Mouse (Mus musculus): ENCODE measurements around the gene Ntf3.

The Ntf3 gene

DNA sequence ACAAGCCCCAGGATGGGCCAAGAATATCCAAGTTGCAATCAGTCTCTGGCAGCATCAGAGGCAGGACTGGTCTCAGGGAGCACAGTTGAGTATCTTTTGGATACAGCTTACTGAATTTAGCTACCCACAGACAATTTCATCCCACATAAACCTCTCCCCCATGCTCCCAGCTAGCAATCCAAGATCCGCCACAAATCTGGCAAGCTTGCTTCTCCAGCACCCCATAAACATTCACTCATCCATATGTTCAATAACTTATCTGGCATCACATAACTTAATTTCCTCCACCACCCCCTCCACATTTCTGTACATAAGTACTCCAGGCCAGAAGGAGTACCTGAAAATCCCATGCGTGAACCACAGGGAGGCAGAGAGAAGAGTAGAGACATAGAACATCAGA lies 10.8 kb downstream of the Ntf3 start:
- no peak for DNase-seq

DNA sequence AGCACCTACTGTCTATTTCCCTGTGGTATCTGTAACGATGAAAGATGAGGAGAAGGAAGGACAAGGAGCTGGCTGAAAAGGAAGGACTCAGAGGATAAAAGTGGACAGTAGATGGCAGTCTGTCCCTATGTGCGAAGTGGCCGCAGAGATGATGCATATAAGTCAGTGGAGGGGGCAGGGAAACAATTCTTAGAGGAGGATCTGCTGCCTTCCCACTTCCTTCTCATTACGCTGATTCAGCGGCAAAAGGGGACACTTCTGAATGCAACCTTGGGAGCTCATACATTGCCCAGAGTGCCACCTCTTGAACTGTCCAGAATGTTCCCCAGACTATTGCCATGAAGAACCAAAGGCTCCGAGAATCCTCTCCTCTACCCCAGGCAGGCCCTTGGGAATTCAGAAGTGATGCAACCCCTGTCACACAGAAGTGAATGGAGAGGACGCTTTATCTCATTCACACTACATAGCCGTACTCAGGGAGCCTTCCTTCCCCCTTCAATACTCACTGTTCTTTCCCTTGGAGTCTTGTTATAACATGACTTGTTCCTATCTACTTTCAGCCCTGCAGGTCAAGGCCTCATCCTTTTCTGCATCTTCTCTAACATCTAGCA lies 12.2 kb downstream of the Ntf3 start:
- DNase-seq: no peak

DNA sequence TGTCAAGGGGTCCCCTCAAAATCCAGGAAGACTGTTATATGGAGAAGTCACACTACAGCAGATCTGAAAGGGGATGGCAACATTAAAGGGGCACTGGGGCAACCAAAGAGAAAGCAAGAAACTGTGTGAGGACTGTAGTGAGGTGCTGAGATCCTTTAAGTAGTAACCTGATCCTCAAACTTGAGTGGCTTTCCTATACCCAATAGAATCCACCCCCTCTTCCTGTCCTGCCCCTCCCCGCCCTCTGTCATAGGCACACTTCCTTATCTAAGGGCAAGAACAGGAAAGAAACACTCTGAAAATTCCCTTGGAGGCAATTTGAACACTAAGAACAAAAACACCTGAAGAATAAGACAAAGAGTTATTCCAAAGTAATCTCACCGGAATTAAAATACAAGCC lies 13.6 kb downstream of the Ntf3 start:
- no peak for DNase-seq

DNA sequence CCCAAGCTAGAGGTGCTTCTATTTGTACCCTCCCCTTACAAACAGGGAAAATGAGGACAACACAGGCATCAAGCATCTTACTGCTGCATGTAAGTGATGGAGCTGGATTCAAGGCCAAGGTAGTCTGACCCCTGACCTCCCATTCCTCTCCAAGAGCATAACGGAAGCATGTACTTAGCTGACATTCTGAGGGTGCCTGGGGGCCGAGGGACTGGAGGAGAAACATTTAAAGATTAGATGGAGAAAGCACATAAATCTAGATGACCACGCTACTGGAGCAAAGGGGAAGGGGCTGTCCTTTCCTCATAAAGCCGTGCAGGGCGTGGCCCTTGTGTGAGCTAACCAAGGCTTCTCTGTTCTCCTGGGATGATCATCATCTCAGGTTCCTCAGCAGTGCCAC lies 23.1 kb downstream of the Ntf3 start:
- DNase-seq: no peak

DNA sequence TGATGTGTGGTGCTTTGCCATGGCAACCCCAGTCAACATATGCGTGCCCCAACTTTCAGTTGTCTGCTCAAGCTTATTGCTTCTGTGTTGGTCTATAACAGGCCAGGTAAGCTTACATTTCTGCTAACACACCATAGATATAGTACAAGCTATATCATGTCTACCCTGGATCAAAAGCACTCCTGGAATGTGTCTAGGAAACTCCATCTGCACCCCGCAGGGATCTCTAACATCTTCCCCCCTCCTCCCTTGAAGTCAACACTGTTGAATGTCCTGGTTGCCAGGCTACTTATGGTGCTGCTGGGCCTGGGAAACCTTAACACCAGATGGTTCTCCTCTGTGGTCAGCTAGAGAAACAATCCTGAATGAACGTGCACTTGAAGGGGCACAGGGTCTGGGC lies 24.0 kb downstream of the Ntf3 start:
- no peak for DNase-seq

DNA sequence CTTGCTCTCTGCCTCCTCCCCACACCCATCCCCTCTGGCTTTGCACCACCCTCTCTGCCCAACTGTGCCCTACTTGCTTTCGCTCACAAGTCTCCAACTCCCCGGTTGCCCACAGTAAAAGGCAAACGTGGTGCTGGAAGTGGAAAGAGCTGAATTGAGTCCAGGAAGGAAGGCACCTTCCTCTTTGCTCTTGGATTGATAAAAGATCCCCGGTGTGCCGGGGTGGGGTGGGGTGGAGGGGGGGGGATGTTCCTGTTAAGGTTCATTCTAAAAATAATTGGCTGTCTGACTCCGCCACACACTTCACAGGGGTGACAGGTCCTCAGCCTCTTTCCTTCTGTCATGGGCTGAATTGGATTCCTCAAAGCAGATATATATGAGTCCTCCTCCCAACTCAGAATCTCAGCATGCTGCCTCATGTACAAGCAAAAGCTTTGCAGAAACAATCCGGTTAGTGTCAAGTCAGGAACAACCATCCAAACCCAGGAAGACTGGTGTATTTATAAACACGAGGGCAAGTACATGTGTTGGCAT lies 24.6 kb downstream of the Ntf3 start:
- no peak for DNase-seq

DNA sequence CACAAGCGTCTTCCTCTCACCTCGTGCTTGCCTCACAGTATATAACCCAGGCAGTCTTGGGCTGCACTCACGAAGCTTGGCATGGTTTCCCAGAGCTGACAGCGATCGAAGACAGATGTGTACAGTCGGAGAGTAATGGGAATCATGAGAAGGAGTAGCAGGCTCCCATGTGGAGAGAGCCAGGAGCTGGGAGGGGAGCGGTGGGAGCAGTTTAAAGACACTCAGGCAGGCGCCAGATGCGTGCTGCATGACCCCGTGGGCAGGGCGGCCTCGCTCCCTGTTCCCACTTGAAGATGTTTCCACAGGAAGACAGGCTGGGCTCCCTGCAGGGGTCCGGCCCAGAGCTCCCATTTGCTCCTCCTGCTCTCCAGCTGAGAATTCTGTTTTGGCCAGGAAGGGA lies 25.2 kb downstream of the Ntf3 start:
- DNase-seq: no peak

DNA sequence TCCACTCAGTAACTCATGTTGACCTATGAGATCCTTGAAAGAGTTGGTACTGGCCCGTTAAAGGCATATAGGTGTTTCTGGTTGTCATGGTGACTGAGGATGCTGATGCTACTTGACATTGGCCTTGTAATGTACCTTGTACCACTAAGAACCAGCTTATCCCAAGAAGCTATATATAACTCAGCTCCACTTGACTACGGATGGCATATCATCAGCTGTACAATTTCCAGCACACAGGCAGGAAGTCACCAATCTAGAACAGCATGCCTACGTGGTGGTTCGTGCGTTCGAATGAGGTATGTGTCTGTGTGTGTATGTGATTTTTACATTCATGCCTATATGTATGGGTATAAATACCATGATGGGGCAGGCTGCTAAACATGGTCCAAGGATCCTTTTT lies 25.7 kb downstream of the Ntf3 start:
- no peak for DNase-seq

DNA sequence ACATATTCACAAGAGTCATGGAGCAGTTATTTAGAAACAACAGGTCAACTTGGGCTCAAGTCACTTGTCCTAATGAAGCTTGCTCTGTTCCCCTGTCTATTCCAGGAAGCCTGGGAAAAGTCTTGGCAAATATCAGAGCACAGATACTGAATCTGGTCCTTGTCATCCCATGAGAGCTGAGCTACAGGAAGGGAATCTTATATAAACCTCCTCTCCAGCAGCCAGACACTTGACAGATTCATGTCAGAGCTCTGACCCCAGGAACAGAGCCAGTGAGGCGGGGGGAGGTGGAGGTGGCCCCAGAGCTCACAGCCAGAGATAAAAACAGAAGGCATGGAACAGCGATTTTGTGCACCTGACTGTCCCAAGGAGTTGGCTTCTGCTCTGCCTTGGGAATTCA lies 26.3 kb downstream of the Ntf3 start:
- DNase-seq: no peak

DNA sequence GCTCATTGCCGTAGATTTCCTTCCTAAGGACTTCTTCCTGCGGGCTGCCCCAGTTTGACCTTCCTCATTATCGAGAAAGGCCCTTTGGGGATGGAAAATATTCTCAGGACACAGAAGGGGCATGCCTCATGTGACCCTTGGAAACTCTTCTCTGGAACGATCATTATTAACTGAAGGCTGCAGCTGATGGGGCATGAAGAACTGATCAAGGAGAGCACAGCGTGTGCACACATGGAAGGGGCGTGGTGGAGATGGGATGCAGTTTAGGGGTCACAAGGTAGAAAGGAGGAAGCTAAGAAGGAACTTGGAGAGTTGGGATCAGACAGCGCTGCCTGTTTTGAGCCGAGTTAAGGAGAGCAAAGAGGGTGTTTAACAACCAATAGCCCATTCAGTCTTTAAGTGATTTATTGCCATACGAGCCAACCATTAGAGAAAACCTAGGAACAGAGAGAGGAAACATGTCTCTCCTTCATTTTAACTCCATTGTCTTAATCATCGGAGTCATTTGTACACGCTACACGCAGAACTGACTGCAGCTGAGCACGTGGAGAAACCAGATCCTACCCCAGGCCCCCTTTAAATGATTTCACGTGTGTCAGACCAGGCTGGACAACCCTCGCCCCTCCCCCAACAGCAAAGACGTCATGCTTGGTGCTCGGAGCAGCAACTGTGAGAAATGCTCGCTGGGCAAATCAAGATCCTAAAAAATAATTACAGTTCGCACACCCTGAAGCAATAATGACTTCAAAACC lies 32.4 kb downstream of the Ntf3 start:
- no peak for DNase-seq

DNA sequence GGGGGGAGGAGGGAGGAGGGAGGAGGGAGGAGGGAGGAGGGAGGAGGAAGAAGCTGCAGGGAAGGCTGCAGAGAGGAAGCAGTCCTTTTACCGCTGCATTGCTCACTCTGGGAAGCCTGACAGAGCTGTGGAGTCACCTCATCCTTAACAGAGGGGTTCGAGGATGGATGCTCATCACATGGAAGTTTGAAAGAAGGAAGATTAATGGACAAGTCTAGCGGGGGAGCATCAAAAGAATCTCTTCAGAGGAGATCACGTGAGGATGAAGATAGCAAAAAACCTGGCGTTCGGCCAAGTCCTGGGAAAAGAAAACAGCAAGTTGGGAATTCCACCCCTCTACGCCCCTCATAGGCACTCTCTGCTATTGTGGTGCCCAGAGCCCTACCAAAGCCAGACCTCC lies 38.5 kb downstream of the Ntf3 start:
- no peak for DNase-seq

DNA sequence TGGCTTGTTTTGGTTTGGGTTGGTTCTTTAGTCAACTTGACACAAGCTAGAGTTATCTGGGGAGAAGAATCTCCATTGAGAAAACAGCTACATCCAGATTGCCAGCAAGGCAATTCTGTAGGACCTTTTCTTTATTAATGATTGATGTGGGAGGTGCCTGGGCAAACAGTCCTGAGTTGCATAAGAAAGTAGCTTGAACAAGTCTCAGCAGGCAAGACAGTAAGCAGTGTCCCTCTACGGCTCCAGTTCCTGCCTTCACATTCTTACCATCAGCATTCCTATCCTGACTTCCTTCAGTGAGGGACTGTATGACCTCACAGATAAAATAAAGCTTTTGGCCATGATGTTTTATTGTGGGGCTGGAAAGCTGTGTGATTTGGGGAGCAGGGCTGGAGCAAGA lies 48.5 kb downstream of the Ntf3 start:
- DNase-seq: no peak

DNA sequence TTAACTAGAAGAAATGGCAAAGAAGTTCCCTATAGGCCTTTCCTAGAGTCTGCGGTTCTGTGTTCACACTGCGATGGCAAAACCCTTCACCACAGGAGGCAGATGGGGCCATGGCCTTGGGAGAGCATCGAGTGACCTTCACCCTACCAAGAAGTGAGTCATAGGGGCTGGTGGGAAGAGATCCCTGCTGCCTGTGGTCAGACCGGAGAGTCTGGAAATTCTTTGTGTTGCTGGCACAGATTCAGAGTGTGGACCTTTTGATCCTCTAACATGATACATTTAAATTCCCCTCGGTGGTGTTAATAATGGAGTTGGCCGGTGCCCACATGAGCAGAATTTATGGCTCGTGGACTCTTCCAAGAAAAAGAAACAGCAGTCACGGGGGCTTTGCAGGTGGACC lies 49.5 kb downstream of the Ntf3 start:
- no peak for DNase-seq

DNA sequence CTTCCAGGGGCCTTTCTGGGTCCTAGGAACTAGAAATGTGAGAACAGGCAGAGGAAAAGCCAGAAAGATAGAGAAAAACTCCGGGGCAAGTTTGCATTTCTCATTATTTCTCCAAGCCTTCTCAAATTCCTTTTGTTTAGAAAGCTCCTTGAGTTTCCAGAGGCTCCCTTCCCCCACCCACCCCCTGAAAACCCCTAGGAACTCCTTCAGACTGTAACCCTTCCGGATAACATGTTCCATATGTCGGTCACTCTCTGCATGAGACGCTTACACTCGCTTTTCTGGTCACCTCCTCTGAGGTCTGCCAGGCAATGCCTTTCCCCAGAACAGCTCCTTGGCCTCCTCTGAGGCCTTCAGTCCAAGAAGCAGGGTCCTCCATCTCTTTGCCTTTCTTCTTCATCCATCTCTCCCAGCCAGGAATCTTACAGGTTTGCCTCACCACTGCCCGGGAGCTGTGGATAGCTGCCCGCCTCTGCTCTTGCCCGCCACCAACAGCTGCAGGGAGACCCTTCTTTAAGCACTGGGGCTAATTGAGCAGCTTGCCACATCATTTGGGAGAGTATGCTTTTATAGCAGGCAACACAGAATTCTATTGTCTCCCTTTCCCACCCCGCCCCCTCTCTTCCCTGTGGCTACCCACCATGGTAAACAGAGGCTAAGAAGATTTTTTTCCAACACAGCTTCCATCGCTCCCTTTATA lies 51.6 kb downstream of the Ntf3 start:
- DNase-seq: no peak

DNA sequence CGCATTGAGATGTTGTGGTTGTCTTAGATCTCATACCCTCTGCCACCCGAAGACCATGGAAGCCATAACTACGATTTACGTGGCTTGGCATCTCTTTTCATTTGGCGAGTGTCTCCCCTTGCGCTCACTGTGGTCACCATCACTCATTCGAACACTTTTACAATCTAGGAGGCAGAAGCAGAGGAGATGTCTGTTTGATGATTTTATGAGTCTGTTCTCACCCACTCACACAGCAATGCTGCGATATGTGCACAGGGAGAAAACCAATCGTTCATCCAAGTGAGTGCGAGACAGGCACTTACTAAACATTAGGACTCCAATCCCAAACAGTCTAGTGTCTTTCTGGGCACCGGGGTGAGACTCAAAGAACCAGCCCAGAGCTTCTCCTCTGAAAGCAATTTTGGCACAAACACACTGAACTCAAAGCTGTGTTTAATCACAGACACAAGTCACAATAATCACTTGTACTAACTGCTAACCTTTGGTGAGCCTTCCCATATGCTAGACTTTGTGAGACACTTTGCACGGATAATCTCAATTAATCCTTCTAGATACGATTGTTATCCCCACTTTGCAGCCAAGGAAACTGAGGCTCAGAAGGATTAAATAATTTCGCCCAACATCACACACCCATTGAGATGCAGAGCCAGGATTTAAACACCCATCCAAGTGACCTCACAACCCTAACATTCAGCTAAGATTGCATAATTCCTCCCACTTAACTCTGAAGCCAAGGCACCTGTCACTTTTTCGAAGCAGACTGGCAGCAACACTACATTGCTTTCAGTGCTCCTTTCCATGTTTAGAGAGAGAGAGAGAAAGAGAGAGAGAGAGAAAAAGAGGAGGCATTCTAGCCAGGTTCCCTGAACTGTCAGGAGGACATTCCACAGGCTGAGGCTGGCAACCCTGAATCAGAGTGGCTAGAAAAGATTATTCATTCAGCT lies 55.5 kb downstream of the Ntf3 start:
- DNase-seq: no peak

DNA sequence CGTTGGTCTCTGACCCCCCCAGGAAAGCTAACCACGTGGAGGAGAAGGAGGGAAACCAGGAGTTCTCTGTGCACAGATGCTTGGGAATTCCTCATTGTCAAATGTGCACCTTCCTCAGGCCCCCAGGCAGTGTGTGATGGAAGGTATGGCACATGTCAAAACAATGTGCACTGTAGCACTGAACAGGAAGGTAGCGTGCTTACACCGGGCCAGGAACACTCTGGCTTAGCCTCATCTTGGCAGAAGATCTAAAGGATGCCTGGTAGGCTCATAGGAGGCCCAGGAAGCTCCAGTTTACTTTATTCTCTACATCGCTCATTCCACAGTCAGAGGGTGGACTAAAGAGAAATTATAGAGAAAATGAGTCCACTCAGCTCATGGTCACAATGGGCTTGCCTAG lies 57.5 kb downstream of the Ntf3 start:
- DNase-seq: no peak

DNA sequence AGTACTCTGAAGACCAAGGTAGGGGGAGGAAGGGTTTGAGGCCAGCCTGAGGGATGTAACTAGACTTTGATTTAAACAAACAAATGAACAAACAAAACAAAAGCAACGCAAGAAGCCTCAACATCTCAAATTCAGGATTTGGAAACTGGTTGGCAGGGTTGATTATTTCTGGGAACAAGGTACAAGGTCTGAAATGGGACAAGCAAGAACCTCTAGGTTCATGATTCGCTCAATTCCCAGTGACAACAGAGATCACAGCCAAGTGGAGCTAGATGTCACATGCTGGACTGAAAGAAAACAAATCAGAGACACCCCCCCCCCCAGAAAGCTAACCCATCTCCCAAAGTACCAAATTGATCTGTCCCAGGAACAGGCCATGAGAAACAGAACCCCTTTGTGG lies 57.9 kb downstream of the Ntf3 start:
- no peak for DNase-seq

DNA sequence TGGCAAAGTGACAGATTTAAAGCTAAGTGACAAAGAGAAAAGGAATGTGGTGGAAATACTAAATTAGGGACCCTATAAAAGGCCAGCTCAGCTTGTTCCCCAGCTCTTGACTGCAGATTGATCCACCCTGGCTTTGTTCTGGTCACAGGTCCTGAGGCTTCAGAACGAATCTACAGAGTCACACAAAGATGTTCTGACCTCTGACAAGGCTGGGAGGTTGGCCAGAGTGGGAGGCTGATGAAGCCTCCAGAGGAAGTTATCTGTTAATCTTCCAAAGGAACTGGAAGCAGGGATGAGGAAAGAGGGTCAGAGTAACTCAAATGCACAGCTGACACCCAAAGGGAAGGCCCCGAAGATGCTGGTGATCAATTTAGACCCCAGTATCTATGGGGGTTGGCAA lies 59.3 kb downstream of the Ntf3 start:
- DNase-seq: no peak

DNA sequence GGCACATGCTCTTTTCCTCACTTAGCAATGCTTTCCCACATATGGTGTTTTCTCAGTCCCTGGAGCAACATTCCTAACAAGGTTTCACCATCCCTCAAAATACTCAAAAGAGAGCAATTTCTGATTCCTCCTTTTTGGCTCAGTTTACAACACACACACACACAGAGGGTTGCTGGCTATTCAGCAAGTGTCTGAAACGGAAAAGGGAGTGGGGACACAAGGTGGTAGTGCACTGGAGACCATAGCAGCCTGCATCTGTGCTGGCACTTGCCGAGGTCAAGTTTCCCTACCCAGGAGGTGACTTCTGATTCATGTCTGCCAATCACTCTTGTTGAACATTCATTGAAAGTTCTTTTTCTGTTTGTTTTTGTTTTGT lies 59.9 kb downstream of the Ntf3 start:
- DNase-seq: no peak

DNA sequence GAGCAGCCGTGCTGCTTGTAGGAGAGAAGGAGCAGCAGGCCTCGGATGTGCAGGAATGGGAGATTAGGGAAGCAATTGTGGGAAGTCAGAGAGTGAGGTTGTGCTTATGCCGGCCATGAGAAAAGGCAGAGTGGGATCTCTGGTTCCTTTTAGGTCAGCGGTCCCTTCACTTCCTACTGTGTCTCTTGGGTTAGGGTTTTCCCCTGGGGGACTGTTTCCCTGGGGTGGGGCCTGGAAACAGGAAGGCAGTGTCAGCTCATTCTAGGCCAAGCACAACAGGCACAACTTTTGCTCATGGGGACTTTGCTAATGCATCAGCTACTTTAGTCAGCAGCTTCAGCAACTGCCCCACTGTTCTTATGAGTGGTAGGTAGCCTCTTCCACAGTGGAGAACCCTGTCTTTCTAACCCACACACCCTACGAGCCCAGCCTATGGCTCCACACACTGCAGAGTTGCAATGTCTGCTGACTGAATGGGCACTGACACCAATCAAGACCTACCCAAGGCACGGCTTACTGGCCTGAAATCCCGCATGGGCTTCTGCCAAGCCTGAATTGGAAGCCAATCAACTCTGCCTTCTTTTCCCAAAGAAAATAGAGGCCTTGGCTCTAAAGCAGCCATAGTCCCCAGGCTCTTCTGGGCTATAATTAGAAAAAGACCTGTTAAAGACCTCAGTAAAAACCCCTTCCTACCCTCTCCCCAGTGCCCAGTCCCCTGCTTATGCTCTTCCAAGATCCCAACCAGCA lies 60.5 kb downstream of the Ntf3 start:
- DNase-seq: no peak

DNA sequence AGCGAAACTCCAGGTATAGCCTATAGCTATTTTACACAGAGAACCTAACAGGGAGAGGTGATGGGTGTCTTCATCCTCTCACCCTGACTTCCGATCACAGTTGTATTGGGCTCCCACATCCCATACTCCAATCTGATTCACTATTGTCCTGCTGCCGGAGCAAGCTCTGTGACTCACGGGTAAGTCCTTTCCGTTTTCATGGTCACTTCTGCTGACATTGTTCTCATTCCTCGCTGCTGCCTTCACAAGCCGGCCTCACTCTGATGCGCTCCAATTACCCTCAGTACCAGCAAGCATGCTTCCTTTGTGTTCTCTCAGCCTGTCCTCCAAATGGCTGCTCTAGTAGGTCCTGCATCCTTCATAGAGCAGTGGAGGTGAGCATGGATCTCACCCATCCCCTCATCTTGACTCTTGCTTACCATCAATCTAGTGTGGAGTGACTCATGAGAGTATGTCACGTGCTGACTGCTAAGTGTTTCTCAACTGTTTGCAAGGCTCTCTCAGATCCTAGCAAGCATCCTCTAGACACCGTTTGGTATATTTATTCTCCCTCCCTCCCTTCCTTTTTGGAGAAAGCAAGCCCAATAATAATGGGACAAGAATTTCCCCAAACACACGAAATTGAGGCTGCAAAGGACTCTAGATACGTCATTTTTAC lies 61.5 kb downstream of the Ntf3 start:
- DNase-seq: no peak

DNA sequence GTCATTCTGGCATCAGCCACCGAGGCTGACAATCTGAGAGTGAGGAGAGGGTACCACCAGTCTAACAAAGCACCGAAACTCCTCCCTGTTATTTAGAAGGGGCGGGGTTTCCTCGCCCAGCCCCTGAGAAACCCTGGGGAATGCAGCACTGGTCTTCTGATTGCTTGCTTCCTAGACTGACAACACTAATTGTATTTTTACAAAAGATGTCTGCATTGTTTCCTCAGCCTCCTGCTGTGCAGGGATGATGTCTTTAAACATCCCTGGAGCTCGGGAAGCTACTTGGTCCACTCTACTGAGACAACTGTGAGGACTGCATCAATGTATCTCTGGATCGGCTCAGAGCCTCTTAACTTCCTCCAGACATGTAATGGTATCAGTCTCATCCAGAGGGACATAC lies 64.1 kb downstream of the Ntf3 start:
- DNase-seq: no peak
